Mouse (Mus musculus) adrenal gland (tissue): ENCODE data around the gene Abca8a.
"Not testable (repeated sequence)": the region's sequence is repeated elsewhere in the genome, so short reads cannot be mapped to it uniquely, and the experiment has no call there.

Source experiments
- intact Hi-C: fragments of 180-260 bp; cut with DNase I; formaldehyde crosslinking; loops from one replicate; pipeline ENCODE4 v1.15.1; 2025

Gene Abca8a

DNA sequence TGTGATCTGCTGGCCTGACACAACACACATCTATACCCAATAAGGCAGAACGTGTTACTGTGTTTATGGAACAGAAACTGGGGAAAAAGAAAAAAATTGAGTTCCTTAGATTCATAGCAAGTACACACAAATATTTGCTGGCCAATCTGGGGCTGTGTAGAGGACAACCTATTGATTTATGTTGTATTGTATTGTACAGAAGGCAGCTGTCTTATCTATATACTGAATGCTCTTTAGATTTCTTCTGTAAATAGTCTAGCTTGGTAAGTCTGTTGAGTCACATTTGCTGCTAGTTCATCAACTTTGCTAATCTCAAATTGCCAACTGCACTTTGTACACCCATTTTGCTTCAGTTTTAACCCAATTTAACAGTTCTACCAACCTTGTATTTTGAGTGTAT, 107.6 kb downstream of the Abca8a start:
- intact Hi-C loops, result no loop called here

DNA sequence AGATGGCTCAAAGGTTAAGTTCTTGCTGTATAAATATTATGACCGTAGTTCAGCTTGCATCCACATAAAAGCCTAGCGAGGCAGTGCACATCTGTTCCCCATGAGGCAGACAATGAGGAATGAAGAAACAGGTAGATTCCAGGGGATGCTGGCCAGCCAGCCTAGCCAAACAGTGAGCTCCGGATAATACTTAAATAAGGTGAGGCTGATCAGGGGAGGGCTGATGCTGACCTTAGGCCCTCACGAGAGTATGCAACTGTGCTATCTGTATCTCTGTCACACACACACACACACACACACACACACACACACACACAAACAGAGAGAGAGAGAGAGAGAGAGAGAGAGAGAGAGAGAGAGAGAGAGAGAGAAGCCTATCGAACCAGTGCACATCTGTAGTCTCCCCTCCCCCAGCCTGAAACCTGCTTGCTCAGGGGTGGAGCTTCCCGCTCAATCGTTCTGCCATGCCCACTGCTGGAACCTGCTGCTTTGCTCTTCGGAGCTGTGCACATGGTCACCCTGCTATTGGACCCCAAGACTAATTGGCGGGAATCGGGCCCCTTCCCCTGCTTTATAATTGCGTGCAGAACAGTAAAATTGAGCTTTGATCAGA, 108.2 kb downstream of the Abca8a start:
- intact Hi-C loops, result not testable (repeated sequence)

DNA sequence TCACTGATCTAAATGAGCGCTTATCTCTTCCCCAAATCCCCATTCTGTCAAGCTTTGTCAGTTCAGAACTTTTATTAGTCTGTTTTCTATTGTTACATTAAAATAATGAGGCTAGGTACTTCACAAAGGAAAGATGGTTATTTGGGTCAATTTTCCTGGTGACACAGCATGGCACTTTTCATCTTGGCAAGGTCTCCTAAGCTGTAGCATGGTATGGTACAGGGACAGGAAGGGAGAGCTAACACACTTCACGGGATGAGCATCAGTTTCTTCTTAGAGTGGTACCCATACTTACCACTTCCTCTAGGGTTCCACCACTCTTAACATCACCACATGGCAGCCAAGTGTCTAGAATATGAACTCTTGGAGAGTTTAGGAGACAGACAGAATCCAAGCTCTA, 113.9 kb downstream of the Abca8a start:
- intact Hi-C loops, result no loop called here
